Comparison of ENCODE assay signal across 11 mouse cellular contexts in the genomic region with DNA sequence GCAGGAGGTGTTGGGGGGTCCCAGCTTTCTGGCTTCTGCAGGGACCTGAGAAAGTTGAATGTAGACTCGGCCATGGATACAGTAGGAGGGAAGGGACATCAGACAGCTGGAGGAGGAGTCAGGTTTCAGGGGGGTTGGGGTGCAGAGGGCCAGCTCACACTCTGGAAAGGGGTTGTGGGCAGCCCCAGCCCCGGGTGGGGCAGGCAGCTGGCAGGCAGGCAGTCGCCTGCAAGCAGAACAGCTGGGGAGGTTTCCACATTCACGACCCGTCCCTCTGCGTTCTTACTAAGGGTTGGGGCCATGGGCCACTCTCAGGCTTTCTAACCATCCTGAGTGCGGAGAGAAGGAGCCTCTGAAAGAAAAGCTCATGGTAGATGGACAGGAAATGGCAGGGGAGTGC. TPM values are rescaled to one million over a fixed set of nuclear protein-coding genes. Genes with fewer than 3 reads are reported as not detected.
DNase-seq lines count a peak whose midpoint lies in the region; ATAC-seq lines count a peak whose summit lies in the region.
"Had no signal": no experiment of that assay in that cellular context is flagged by ENCODE, and none has a peak within 500 bp of the region (broad histone marks: within the 10 kb centered on the region; RNA-seq: fewer than 3 reads in every experiment).

No protein-coding gene starts in this region.

- no peak overlapping the region for H3K27ac ChIP-seq in heart, embryonic 12.5 days (ENCODE audit: poor library complexity, severe bottlenecking)
- peak overlapping the region; percentile 98 for H3K27ac ChIP-seq in lung, embryonic 16.5 days (ENCODE audit: low read length)
- 0 out of 2 replicates have a peak overlapping the region, but pooled peaks have one; percentile 29 for H3K27ac ChIP-seq in hindbrain, embryonic 16.5 days (ENCODE audit: low read depth, low read length)
- H3K27ac ChIP-seq in stomach, embryonic 14.5 days (ENCODE audit: low read length): peak overlapping the region; percentile 84
- H3K27ac ChIP-seq: neural tube, embryonic 12.5 days had no signal

- no peaks in the 10 kb centered on the region for H3K9me3 ChIP-seq in heart, embryonic 12.5 days (replicated peaks)
- no peaks in the 10 kb centered on the region for H3K9me3 ChIP-seq in lung, embryonic 16.5 days (ENCODE audit: control insufficient read depth, low read length)
- no peaks in the 10 kb centered on the region for H3K9me3 ChIP-seq in hindbrain, embryonic 16.5 days (ENCODE audit: control insufficient read depth, low read length)
- H3K9me3 ChIP-seq in stomach, embryonic 14.5 days (ENCODE audit: control insufficient read depth, low read depth, low read length): no peaks in the 10 kb centered on the region
- H3K9me3 ChIP-seq: neural tube, embryonic 12.5 days had no signal

- no peak overlapping the region for H3K4me3 ChIP-seq in heart, embryonic 12.5 days
- H3K4me3 ChIP-seq in lung, embryonic 16.5 days (ENCODE audit: low read length): no peak overlapping the region
- no peak overlapping the region for H3K4me3 ChIP-seq in hindbrain, embryonic 16.5 days (ENCODE audit: low read length)
- no peak overlapping the region for H3K4me3 ChIP-seq in stomach, embryonic 14.5 days (ENCODE audit: low read depth, low read length)
- H3K4me3 ChIP-seq: neural tube, embryonic 12.5 days had no signal

- H3K9ac ChIP-seq in heart, embryonic 12.5 days: 0 out of 2 replicates have a peak overlapping the region, but pooled peaks have one; percentile 15
- H3K9ac ChIP-seq in lung, embryonic 16.5 days (ENCODE audit: low read length): peak overlapping the region; percentile 55; the same call in 1 of the 2 replicates
- no peak overlapping the region for H3K9ac ChIP-seq in hindbrain, embryonic 16.5 days (ENCODE audit: low read depth, low read length)
- no peak overlapping the region for H3K9ac ChIP-seq in stomach, embryonic 14.5 days (replicated peaks; ENCODE audit: low read depth, low read length)
- H3K9ac ChIP-seq: neural tube, embryonic 12.5 days had no signal

- peaks cover 84% of the 10 kb centered on the region for H3K4me1 ChIP-seq in heart, embryonic 12.5 days (replicated peaks)
- peaks cover 66% of the 10 kb centered on the region for H3K4me1 ChIP-seq in lung, embryonic 16.5 days (replicated peaks; ENCODE audit: control insufficient read depth, insufficient read depth, low read length)
- H3K4me1 ChIP-seq in hindbrain, embryonic 16.5 days (ENCODE audit: control insufficient read depth, insufficient read depth, low read depth, low read length): peaks cover 56% of the 10 kb centered on the region
- H3K4me1 ChIP-seq in stomach, embryonic 14.5 days (ENCODE audit: control insufficient read depth, insufficient read depth, low read length): peaks cover 55% of the 10 kb centered on the region

- no peaks in the 10 kb centered on the region for H3K27me3 ChIP-seq in heart, embryonic 12.5 days (replicated peaks)
- no peaks in the 10 kb centered on the region for H3K27me3 ChIP-seq in lung, embryonic 16.5 days (ENCODE audit: control insufficient read depth, insufficient read depth, low read depth, low read length)
- H3K27me3 ChIP-seq in hindbrain, embryonic 16.5 days (replicated peaks; ENCODE audit: control insufficient read depth, insufficient read depth, low read length): no peaks in the 10 kb centered on the region
- H3K27me3 ChIP-seq in stomach, embryonic 14.5 days (ENCODE audit: control insufficient read depth, insufficient read depth, low read length): no peaks in the 10 kb centered on the region
- H3K27me3 ChIP-seq: neural tube, embryonic 12.5 days had no signal

- H3K36me3 ChIP-seq in heart, embryonic 12.5 days: peaks cover 5% of the 10 kb centered on the region; the same call in 1 of the 2 replicates
- H3K36me3 ChIP-seq in lung, embryonic 16.5 days (ENCODE audit: control insufficient read depth, insufficient read depth, low read length): no peaks in the 10 kb centered on the region
- 0 out of 2 replicates have a peak, but pooled peaks cover 4% of the 10 kb centered on the region for H3K36me3 ChIP-seq in hindbrain, embryonic 16.5 days (ENCODE audit: control insufficient read depth, insufficient read depth, low read length)
- H3K36me3 ChIP-seq in stomach, embryonic 14.5 days (ENCODE audit: control insufficient read depth, insufficient read depth, low read length): peaks cover 9% of the 10 kb centered on the region

- WGBS in heart, embryonic 12.5 days: 67% methylated on average over 7 of the region's 7 CpGs
- 36% methylated on average over 7 of the region's 7 CpGs for WGBS in lung, embryonic 16.5 days
- 63% methylated on average over 7 of the region's 7 CpGs for WGBS in hindbrain, embryonic 16.5 days
- 21% methylated on average over 7 of the region's 7 CpGs for WGBS in stomach, embryonic 14.5 days

- no peak for DNase-seq in heart, adult 18-20 months
- no peak for DNase-seq in lung, postnatal 25 days (ENCODE audit: low spot score)
- DNase-seq in testis, postnatal 14 days (ENCODE audit: low spot score): no peak
- no peak for DNase-seq in thymus, postnatal 36 days
- DNase-seq: right cerebral cortex, postnatal 14 days; thymus, adult 18-20 months had no signal

- ATAC-seq in heart, embryonic 12.5 days (ENCODE audit: insufficient number of reproducible peaks, low FRiP score): no peak
- peak; percentile 3; the same call in 1 of the 2 replicates for ATAC-seq in lung, embryonic 16.5 days (ENCODE audit: low read depth)
- ATAC-seq in hindbrain, embryonic 16.5 days: no peak
- no peak for ATAC-seq in stomach, embryonic 14.5 days (ENCODE audit: insufficient number of reproducible peaks, insufficient read depth, low FRiP score, low read depth)

- H3K4me2 ChIP-seq in heart, embryonic 12.5 days: no peak overlapping the region
- H3K4me2 ChIP-seq in lung, embryonic 16.5 days (ENCODE audit: low read depth, low read length): no peak overlapping the region
- H3K4me2 ChIP-seq in hindbrain, embryonic 16.5 days (ENCODE audit: low read length): no peak overlapping the region
- no peak overlapping the region for H3K4me2 ChIP-seq in stomach, embryonic 14.5 days (replicated peaks; ENCODE audit: low read depth, low read length)
- H3K4me2 ChIP-seq: neural tube, embryonic 12.5 days had no signal

RNA-seq across cellular contexts. Expression of a gene that starts 4.1 kb away (rescaled TPM):
- 12.9 and 14.3 TPM in 2 replicates for polyA plus RNA-seq in heart, embryonic 12.5 days (2016; fragmentation: Nextera tagmentation; extraction: Ambion mirVana)
- 10 to 100 TPM; 32.0 to 37.8 TPM for total RNA-seq in heart, adult 18-20 months (2021)
- polyA plus RNA-seq in lung, embryonic 16.5 days (2015; fragmentation: Nextera tagmentation; extraction: Ambion mirVana): 13.2 and 15.5 TPM in 2 replicates
- polyA plus RNA-seq in hindbrain, embryonic 16.5 days (2015; fragmentation: Nextera tagmentation; extraction: Ambion mirVana): 26.4 and 28.8 TPM in 2 replicates
- 13.2 and 14.2 TPM in 2 replicates for polyA plus RNA-seq in stomach, embryonic 14.5 days (2014; fragmentation: Nextera tagmentation; extraction: Ambion mirVana)

Comparison
In these comparisons a context has a peak if more than half of its experiments do, and no peak if none do; other contexts are left out.
1. H3K9ac ChIP-seq: peak in heart, embryonic 12.5 days (single experiment) and lung, embryonic 16.5 days (single experiment); none in hindbrain, embryonic 16.5 days (single experiment) and stomach, embryonic 14.5 days (single experiment).